21 mouse cellular contexts compared by ENCODE assay signal in the genomic region with DNA sequence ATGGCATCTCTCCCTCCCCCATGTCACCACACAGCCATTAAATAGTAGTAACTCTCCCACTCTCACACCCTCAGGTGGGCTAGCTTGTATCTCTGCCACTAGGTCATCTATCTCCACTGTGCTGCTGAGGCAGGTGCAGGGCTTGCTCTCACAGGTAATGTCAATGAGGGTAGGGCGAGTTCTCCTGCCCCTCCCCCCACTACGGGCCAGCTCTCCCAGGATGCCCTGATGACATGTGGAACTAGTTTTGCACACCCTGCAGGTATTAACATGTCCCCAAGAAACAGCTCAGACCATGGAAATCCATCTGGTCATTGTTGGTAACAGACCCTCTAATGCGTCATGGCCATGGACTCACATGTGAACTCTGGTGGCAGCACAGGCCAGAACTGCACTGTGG.
"Had no signal": no experiment of that assay in that cellular context is flagged by ENCODE, and none has a peak within 500 bp of the region (broad histone marks: within the 10 kb centered on the region; RNA-seq: fewer than 3 reads in every experiment).

No protein-coding gene starts in this region.

- H3K27me3 ChIP-seq: lung, embryonic 15.5 days; megakaryocyte, embryonic 14.5 days; midbrain, embryonic 13.5 days; neural tube, embryonic 13.5 days; neural tube, embryonic 15.5 days had no signal

- H3K9ac ChIP-seq: liver, embryonic 14.5 days; lung, embryonic 15.5 days; midbrain, embryonic 13.5 days; neural tube, embryonic 13.5 days; neural tube, embryonic 15.5 days had no signal

- H3K4me3 ChIP-seq: lung, embryonic 15.5 days; megakaryocyte, embryonic 14.5 days; midbrain, embryonic 13.5 days; myocyte; neural tube, embryonic 13.5 days; neural tube, embryonic 15.5 days had no signal

- H3K4me2 ChIP-seq: lung, embryonic 15.5 days; midbrain, embryonic 11.5 days; midbrain, embryonic 13.5 days; neural tube, embryonic 13.5 days; neural tube, embryonic 15.5 days had no signal

- H3K4me1 ChIP-seq: lung, embryonic 15.5 days; megakaryocyte, embryonic 14.5 days; midbrain, embryonic 13.5 days; neural tube, embryonic 13.5 days; neural tube, embryonic 15.5 days had no signal

- H3K36me3 ChIP-seq: lung, embryonic 15.5 days; midbrain, embryonic 13.5 days; neural tube, embryonic 13.5 days; neural tube, embryonic 15.5 days had no signal

- H3K27ac ChIP-seq: liver, embryonic 14.5 days; lung, embryonic 15.5 days; macrophage; midbrain, embryonic 13.5 days; neural tube, embryonic 13.5 days; neural tube, embryonic 15.5 days had no signal

- ATAC-seq: lung, postnatal 0 days; midbrain, embryonic 13.5 days had no signal

- DNase-seq: lung, adult 2 months; lung, postnatal 14 days; lung, postnatal 36 days; retina, postnatal 1 day; right cerebral cortex, adult 18-20 months; right cerebral cortex, postnatal 25 days; right cerebral cortex, postnatal 4 days; spleen, adult 18-20 months; thymus, adult 18-20 months; thymus, postnatal 14 days; thymus, postnatal 36 days had no signal

- H3K9me3 ChIP-seq: lung, embryonic 15.5 days; midbrain, embryonic 13.5 days; neural tube, embryonic 13.5 days; neural tube, embryonic 15.5 days had no signal
